Mouse (Mus musculus) cerebellum, postnatal 36 days (tissue): ENCODE measurements around the gene 1700056E22Rik.
A peak's percentile ranks its signal among the peaks of the same experiment; 100 is the strongest.

Experiments
- DNase-seq, 2 experiments: peaks; one replicate each; pipeline ENCODE4 v3.0.0; 2021 to 2022; ENCODE audit warnings: mixed read lengths in 2 of 2

1700056E22Rik gene

DNA sequence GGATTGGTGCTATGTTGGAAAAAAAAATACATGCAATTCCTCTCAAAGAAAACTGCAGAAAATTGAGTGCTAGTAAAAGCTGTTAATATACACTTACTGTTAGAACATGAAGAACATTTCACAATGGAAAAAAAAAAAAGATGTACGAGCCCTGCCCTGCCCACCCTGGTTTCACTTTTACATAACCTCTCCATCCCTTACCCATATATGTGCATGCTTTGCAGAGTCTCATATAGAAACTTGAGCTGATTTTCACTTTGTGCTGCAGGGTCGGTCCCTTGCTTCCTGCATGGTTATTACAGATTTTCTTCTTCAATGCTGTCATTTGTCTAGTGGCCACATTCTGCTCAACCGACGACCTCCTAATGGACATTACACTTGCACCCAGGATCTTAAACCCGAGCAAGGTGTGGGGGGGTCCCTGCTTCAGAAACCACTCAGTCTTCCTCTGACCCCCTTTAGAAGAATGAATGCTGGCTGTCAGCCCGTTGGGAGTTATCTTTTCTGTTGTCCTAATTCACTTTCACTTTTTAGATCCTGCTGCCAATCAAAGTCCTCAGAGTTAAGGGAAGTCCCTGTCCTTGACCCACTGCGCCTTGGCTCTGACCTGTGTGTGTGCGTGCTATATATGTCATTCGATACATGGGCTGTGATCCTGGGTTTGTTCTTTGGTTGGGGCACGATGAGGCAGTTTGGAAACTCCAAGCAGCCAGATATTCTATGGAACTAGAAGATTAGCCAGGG, 14.7 kb upstream of the 1700056E22Rik start:
- DNase-seq, result no peak

DNA sequence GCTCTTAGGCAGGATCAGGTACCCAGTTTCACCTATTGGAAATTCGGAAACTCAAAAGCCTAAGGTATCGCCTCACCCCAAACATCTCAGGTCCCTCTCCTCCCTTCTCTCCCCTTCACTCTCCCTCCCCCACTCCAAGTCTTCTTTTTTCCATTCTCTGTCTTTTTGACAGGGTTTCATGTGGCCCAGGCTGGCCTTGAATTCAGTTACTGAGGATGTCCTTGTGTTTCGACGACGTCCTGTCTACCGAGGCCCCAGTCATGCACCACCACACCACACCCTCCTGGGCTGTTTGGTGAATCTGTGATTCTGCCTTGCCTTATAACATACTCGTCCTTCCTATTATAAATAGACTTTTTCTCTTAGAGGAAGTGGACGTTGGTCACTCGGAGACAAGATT, 13.7 kb upstream of the 1700056E22Rik start:
- no peak for DNase-seq

DNA sequence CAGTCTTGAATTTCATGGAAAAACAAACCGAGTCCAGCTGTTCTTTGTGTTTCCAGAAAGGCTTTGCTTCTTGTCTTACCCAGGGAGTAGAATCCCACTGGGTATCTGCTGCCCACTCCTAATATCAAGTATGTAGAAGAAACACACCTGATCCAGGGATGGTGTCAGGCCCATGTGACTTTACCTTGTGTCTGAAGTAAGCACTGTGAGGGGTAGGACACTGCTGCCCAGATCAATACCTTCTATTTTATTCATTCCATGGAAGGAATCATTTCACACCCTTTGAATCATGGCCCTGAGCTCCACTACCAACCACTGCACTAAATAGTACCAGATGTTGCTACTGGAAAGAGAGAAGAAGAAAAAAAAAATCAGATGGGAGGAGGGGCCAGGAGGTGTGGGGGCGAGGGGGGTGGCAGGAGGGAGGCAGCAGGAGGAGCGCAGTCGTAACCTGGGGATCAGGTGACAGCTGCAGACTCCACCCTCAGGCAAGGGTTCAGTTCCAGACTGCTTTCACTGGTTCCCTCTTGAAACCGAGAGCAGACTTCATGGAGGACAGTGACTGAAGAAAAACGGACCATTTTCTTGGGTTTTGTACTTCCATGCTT, 12.1 kb upstream of the 1700056E22Rik start:
- DNase-seq, result no peak

DNA sequence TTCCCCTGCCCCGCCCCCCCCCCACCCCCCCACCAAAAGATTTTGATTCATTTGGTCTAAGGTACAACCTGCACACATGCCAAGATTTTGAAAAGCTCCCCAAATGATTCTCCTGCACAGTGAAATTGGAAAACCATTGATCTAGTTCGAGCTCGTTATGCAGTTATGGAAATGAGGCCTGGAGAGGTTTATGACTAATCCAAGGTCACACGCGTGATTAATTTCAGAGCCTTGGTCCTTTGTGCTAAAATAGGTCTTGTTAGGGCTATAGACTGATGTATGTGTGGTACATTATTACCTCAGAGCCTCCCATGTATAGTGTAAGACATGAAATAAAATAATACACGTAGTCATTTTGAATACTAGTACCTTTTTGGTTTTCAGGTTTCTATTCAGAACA, 9.3 kb upstream of the 1700056E22Rik start:
- DNase-seq, result no peak

DNA sequence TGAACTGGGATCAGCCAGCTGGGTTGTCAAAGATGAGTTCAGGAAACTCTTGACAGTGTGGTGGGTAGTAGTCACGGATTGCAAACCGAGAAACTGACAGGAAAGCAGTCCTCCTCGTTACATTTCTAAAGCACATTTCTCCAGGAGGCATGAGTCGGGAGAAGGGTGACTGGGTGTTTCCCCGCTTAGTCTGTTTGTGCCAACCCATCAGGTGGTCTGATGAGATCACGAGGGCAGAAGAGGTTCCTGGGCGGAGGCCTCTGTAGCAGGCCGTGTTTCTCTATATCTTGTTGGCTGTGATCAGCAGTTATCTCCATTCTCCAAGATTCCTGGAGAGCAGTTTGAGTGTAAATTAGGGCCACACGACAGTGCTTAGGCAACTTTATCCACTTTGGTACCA, 8.6 kb upstream of the 1700056E22Rik start:
- no peak for DNase-seq

DNA sequence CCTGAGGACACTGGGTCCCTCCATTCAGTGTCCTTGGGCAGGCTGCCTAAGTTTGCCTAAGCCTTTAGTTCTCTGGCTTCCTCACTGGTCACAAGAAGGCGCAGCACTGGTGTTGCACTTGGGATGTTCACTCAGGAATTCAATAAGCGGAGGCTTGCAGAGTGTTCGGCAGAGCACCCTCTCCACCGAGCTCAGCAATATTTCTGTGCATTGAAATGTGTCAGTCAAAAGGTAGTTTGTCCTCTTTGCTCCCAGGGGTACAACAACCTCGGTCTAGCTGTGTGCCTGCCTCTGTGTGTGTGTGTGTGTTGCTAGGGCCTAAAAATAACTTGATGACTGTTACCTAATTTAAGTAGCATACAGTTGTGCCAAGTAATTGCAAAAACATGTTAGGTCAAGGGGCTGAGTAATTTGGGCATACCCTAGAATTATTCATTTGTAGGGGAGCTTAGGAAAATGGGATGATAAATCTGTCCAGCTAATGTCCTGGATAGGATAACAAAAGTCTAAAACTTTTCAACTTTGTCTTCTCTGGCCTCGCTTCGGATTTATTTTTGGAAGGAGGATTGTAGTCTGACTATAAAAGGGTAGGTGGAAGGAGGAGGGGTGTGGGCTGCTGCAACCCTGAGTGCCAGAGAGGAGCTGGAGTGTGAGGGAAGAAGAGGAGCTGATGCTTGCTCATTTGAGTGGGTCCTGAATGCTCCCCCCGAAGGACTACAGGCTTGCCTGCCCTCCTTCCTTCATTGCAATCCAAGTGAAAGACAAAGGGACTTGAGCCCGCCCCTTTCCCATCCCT, 7.9 kb upstream of the 1700056E22Rik start:
- no peak for DNase-seq

DNA sequence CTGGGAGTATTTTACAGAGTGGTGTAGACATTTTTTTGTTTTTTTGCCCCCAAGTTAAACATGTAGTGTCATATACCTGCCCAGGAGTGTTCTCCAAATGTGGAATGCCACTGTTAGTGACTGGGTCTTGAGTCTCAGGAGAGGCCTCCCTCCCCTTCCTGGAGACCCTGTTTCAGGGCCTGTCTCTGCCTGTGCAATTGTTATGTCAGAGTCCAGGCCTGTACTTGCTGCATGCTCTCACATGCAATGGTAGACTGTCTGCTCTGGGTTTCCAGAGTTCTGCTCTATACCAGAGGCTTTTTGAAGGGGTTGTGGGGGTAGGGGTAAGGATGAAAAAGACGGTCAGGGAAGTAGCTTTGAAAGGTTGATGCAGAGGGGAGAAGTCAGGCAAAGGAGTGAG, 6.8 kb upstream of the 1700056E22Rik start:
- DNase-seq, result no peak

DNA sequence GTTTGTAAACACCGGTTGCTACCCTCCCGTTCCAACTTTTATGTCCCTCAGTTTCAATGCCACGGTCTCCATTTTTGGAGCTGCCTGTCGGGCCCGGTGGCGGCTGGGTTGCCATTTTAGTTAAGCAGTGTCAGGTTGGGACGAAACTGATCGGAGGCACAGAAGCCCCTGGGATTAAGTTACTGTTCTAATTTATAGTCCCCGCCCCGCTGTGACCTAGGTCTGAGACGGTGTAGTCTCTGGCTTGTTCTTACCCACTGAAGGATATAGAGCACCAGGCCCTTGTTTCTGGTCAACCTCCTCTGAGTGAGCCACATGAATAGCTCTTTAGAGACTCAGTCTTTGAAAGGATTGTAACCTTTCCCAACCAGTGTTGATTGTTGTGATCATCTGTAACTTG, 6.1 kb upstream of the 1700056E22Rik start:
- DNase-seq, result no peak

DNA sequence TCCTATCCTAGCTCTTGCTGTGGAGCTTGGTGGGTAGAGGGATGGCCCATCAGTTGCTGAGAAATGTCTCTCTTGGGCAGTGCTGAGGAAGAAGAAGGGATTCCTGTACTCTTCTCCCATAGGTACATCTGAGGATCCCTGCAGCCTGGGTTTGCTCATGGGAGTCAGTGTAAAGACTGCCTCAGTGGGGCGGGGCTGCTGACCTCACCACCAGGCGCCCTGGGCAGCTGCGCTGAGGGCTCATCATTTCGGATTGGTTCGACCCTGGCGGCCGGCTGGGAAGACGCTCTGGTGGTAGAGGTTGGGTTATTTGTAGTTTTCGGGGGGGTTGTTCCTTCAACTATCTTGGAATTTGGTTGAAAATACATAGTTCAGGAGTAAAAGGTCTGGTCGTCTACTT, 5.2 kb upstream of the 1700056E22Rik start:
- no peak for DNase-seq

DNA sequence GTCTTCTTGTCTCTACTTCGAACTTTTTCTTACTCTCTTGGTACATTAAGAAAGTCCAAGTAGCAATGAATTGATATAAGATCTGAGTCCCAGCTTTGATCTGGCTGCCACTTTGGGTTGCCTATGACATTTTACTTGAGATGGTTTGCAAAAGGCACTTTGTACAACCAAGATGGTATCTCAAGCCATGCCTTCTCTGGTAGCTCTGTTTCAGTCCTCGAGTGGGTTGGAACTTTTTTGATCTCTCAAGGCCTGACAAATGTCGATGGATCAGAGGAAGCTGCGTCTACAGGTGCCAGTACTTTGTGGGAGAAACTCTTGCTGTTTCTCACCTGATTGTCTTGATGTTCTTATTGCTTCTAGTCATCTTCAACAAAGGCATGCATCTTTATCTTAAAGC, 3.7 kb upstream of the 1700056E22Rik start:
- DNase-seq, result no peak

DNA sequence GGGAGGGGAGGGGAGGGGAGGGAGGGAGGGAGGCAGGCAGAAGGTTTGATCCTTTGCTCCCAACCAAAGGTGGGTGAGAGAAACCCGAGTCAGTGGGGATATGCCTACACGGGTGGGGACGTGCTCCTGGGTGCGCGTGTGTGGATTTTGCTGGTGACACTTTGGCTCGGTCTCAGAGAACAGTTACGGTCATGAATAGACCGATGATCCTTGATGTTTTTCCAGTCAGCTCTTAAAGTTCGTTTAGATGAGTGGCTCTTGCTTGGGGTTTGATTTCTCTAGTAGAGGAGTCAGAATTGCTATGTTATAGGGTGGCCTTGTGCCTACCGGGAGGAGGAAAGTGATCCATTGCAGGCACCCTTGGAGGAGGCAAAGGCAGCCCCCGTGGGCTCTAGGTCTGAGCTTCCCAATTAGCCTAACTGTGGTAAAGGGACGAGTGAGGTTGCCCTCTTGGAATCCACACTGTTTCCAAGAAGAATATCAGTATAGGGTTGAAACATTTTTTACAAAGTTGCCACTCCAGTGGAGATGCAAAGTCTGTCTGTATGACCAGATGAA, 1.3 kb upstream of the 1700056E22Rik start:
- peak in 1 of 2 experiments; percentile 21 for DNase-seq

DNA sequence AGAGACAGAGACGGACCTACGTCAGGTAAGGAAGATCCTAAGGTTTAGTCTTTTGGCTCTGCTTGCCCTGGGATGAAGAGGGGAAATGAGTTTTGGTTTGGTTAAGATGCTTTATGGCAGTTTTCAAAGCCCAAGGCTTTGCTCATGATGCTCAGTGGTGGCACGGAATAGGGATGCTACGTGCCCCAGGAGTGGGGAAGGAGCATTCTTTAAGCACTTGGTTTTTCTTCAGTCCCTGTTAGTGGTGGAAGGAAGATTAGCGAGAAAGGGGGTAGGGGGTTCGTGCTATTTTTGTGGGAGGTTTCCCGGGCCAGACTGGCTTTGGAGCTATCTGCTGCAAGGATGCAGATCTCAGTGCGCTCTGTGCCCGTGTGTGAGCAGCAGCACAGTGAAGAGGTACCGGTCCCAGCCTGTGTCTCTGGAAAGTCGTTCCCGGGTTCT, 660 bp upstream of the 1700056E22Rik start:
- DNase-seq, result peak; percentile 25 to 52

DNA sequence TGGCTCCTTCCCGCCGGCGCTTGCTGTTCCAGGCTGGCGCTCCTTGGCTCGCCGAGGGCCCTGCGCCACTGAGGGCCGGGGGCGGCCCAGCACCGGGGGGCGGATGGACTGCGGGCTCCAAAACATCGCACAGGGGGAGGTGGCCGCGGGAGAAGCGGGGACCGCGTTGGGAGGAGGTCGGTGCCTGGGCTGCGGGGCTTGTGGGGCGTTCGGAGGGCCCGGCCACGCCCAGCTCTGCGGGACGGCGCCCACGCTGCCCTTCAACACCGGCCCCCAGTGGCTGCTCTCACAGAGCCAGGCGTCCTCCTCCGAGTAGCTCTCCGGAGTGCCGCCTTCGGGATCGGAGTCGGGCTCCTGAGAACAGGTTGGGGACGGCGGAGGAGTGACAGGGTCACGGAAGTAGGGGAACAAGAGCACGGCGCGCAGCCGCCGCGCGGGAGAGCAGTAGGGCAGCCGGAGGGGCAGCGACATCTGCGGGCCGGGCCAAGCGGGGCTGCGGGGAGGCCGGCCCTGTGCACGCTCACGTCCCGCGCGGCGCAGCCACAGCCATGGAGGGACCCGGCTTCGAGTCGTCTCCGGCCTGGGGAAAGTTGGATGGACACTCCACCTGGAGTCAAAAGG, 601 bp downstream of the 1700056E22Rik start:
- DNase-seq, result peak in 1 of 2 experiments; percentile 74

DNA sequence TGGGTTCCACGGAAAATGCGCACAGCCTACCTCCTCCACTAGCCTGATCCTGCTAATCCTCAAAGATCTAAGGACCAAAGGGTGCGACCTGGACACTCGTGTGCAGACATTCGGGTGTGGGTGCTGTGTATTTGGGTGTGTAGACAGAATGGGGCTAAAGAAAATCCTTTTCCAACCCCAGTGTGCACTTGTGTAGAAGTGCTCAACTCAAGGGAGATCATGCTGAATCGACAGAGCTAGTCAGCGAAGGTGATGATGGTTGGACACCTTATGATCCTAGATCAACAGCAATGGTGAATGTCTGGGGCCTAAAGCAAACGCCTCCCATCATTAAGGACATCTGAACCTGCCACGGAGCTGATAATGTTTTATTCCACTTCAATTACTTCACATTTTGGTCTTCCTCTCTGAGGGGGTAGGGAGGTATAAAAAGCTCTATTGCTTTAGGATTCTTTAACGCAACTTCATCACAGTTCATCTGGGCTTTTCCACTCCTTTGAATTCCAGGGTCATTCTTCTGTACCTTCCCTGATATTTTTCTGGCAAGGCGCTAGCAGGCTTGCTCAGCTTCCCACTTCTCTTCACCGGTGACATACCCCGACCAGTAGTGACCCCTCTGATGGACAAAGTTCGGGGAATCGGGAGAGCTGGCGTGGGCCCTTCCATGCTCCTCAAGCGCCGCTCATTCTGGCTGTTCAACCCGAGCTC, 1.3 kb downstream of the 1700056E22Rik start:
- DNase-seq, result no peak

DNA sequence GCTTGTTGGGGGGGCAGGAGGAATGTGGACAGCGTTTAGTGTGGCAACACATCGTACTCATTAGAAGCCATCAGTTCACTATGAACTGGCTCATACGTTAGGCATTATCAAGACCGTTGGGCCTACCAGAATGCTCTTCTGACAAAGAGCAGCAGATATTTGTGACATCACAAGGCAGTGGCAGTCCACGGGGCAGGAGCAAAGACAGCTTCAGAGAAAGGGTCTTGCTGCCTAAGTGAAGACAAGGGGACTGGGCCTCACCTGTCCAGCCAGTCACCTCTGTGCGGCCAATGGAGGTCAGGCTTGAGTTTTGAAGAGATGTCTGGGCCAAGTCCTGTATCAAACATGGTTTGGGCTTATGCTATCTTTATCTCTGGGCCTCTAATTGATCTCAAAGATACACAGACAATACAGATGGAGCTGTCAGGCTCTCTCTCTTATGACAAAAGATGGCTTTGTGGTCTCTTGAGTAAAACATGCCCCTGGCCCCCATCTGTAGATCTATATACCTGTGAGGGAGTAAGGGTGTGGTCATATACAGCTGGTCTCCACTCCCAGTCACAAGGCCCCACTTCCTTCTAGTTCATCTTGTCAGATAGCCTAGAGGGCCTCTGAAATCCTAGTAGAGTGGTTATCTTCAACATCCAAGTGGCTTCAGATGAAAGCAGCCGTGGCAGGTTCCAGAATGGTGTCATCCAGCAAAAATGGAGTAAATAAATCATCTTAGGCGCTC, 3.9 kb downstream of the 1700056E22Rik start:
- DNase-seq, result no peak

DNA sequence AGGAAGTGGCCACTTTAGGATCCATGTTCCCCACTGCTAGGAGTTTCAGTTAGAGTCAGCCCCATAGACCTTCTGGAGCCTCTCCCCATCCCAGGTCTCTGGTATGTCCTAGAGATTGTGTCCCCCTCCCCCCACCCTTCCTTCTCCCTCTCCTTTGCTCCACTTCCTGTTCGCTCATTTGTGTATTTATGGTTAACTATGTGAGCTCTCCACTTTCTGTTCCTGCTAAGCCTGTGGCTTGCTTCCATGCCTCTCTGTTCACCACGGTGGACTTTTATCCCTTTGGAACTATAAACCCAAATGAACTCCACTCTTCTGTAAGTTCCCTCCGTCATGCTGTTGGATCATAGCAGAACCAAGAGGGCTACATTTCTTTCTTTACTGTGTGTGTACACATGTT, 7.1 kb downstream of the 1700056E22Rik start:
- DNase-seq, result no peak

DNA sequence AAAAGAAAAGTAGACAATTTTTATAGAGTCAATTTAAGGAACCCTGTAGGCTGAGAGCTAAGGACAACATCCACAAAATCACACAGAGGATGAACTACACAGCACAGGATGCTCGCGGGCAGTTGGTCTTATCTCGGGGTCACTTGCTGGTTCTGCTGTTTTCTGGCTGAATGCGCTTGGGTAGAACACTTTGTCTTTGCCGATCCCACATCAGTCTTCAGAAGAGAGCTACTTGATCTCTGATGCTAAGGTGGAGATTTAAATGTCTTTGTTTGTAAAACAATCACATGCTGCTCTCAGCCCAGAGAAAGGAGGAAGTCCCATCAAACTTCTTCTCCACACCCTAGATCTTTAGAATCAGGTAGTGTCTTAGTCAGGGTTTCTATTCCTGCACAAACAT, 9.0 kb downstream of the 1700056E22Rik start:
- DNase-seq, result no peak

DNA sequence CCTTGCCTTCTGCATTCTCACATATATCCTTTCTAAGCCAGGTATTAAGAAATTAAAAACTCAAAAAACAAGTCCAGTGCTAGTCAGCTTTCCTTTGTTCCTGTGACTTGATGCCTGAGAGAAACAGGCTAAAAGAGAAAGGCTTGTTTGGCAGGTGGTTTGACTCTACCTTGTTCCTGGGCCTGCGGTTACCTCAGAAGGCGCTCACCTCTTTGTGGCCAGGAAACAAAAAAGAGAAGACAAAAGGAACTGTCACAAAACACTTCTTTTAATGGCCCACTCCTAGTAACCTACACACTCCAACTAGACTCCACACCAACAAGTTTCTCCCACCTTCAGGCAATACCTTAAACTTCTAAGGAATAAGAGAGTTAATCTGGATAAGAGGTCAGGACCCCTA, 9.5 kb downstream of the 1700056E22Rik start:
- no peak for DNase-seq

DNA sequence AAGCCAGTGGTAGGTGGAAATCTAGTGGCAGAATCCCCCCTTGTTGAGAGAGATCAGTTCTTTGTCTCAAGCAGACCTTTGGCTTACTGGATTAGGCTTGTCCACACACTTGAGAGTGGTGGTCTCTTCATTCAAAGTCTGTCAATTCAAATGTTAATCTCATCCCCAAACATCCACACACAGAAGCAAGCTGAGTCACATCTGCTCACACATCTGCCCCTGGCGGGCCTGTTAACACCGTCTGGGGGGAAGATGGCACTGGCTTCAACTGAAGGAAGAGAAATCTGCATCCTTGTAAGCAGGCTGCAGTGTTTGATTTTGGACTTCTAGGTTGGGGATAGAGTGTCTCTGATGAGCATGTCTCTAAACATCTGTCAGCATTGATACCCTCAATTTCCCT, 10.1 kb downstream of the 1700056E22Rik start:
- no peak for DNase-seq

DNA sequence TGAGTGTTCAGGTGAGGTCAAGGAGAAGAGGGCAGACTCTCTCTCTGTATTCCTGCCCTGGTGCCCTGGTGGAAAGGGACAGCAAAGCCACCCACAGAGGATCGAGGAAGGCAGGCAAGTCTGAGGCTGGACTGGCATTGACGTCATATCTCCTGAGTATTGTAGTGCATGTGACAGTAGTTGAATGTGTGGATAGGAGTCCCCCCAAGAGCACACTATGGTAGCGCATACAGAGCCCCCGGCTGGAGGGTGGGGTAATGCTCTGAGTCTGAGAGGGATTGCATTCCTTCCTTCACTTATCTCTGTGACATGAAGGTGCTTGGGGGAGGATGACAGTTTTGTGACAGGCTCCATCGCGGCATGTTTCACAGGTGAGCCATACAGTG, 14.4 kb downstream of the 1700056E22Rik start:
- DNase-seq, result no peak

DNA sequence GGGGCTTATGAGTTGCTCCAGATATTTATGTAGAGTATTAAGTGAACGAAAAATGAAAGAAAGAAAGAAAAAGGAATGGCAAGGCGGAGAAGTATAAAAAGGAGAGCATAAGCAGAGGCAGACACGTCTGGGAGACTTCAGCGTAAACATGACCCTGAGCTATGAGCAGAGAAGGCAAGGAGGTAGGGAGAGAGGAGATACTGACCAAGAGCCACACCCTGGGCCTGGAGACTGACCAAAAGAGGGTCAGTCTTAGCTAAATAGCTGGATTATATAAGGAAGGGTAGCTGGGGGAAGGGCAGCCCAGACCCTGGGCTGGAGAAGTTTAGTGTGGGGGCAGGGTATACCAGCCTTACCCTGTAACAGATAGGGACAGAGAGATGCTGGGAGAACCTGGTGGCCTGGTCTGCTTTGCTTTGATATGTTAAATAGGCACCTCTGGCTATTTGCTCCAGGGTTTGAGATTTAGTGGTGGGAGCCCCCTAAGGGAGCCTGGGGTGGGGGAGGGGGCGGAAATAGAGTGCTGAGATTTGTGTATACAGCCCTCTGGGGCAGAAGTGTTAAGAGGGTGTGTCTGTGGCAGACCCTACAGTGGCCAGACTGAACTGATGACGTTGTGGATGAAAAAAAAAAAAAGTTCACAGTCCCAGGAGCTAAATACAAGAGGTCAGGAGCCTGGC, 14.9 kb downstream of the 1700056E22Rik start:
- DNase-seq, result no peak
